Mouse (Mus musculus): ENCODE data around the gene Gm29427.

DNA sequence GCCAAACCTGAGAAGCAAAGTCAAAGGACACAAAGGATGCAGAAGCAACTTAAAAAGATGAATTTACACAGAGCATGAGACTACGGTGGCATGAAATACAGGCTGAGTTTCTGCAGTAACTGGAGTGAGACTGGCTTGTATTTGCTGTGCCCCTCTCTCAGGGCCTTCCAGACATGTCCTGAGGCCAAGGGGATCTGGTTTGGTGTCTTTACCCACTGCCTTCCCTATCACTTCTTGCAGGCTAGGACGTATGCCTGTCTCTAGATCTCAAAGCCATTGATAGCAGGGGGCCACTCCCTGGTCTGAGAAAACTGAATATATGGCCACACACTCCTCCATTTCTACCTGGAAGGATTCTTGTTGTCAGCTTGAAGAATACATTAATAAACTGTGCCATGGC, 28.6 kb upstream of the Gm29427 start:
- TF ChIP-seq EP300 (optimal IDR thresholded peaks at IDR 0.05): no peak
- TF ChIP-seq CTCF (IDR thresholded peaks at IDR 0.05; ENCODE audit: low read depth): no peak

Data from stomach, postnatal 0 days (tissue).